9 mouse cellular contexts compared by ENCODE assay signal in genomic region chr5:147726701-147727393, GRCm38 (mm10). TPM values are rescaled to one million over a fixed set of nuclear protein-coding genes. Genes with fewer than 3 reads are reported as not detected.
A peak's percentile ranks its signal among the peaks of the same experiment; 100 is the strongest.
DNase-seq lines count a peak whose midpoint lies in the region; ATAC-seq and TF ChIP-seq lines count a peak whose summit lies in the region.
"Had no signal": no experiment of that assay in that cellular context is flagged by ENCODE, and none has a peak within 500 bp of the region (broad histone marks: within the 10 kb centered on the region; RNA-seq: fewer than 3 reads in every experiment).

No protein-coding gene starts in this region.

- 4% methylated on average over 18 of the region's 18 CpGs for WGBS in heart, embryonic 12.5 days
- WGBS in liver, embryonic 15.5 days (ENCODE audit: insufficient replicate concordance), result 4% methylated on average over 18 of the region's 18 CpGs

- H3ac ChIP-seq in C2C12 (ENCODE audit: control insufficient read depth, insufficient read length, low read depth), result no peak overlapping the region

- no peak overlapping the region for H3K27ac ChIP-seq in heart, embryonic 12.5 days (ENCODE audit: poor library complexity, severe bottlenecking)
- no peak overlapping the region for H3K27ac ChIP-seq in liver, embryonic 15.5 days (replicated peaks)
- H3K27ac ChIP-seq: liver, embryonic 13.5 days had no signal

- H3K79me2 ChIP-seq in C2C12 (ENCODE audit: control insufficient read depth, insufficient read depth), result peaks cover 5% of the 10 kb centered on the region

- no peak for TF ChIP-seq CTCF in C2C12 (IDR thresholded peaks at IDR 0.05; ENCODE audit: control insufficient read depth, insufficient read depth, insufficient read length)

- no peaks in the 10 kb centered on the region for H3K9me3 ChIP-seq in heart, embryonic 12.5 days (replicated peaks)
- H3K9me3 ChIP-seq in liver, embryonic 15.5 days (replicated peaks), result no peaks in the 10 kb centered on the region
- H3K9me3 ChIP-seq: liver, embryonic 13.5 days had no signal

- peaks cover 28% of the 10 kb centered on the region for H3K4me1 ChIP-seq in heart, embryonic 12.5 days (replicated peaks)
- H3K4me1 ChIP-seq in liver, embryonic 15.5 days (replicated peaks), result peaks cover 11% of the 10 kb centered on the region; the same call in 1 of the 2 replicates

- no peak overlapping the region for H3K9ac ChIP-seq in heart, embryonic 12.5 days
- no peak overlapping the region for H3K9ac ChIP-seq in liver, embryonic 15.5 days
- H3K9ac ChIP-seq: liver, embryonic 13.5 days had no signal

- no peaks in the 10 kb centered on the region for H3K36me3 ChIP-seq in C2C12 (ENCODE audit: control insufficient read depth, insufficient read depth)
- H3K36me3 ChIP-seq in heart, embryonic 12.5 days, result no peaks in the 10 kb centered on the region
- H3K36me3 ChIP-seq in liver, embryonic 15.5 days (replicated peaks), result no peaks in the 10 kb centered on the region
- H3K36me3 ChIP-seq: liver, embryonic 13.5 days had no signal

- no peaks in the 10 kb centered on the region for H3K79me3 ChIP-seq in C2C12 (ENCODE audit: low read depth)

- DNase-seq in embryo, embryonic 10.5 days (ENCODE audit: low spot score), result peak; percentile 38
- DNase-seq in embryo, embryonic 10 days (ENCODE audit: low spot score), result no peak
- DNase-seq in thymus, postnatal 14 days, result no peak
- no peak for DNase-seq in spleen, postnatal 14 days (ENCODE audit: low spot score in 2 of 2)
- DNase-seq: liver, embryonic 13.5 days had no signal

- H3K4me2 ChIP-seq in heart, embryonic 12.5 days, result peak overlapping the region; percentile 95
- H3K4me2 ChIP-seq in liver, embryonic 15.5 days, result peak overlapping the region; percentile 55; the same call in 1 of the 2 replicates

- no peak for ATAC-seq in heart, embryonic 12.5 days (ENCODE audit: insufficient number of reproducible peaks, low FRiP score)
- no peak for ATAC-seq in liver, embryonic 15.5 days (ENCODE audit: insufficient read depth)
- no peak for ATAC-seq in monocyte, adult 5-6 weeks (replicated peaks; ENCODE audit: insufficient number of reproducible peaks, low FRiP score, low TSS enrichment, poor library complexity, severe bottlenecking)

- H3K4me3 ChIP-seq in C2C12 (ENCODE audit: insufficient read depth, poor library complexity, severe bottlenecking), result no peak overlapping the region
- H3K4me3 ChIP-seq in heart, embryonic 12.5 days, result peak overlapping the region; percentile 62
- no peak overlapping the region; the same call in 1 of the 2 replicates for H3K4me3 ChIP-seq in liver, embryonic 15.5 days (replicated peaks)

- peaks cover 7% of the 10 kb centered on the region for H3K27me3 ChIP-seq in C2C12 (ENCODE audit: control insufficient read depth, insufficient read depth, insufficient read length)
- peaks cover 61% of the 10 kb centered on the region for H3K27me3 ChIP-seq in heart, embryonic 12.5 days (replicated peaks)
- H3K27me3 ChIP-seq in liver, embryonic 15.5 days, result peaks cover 76% of the 10 kb centered on the region

TF ChIP-seq in C2C12, 6 proteins besides CTCF, POLR2A, EP300 and RAD21:
- peak; percentile 88 for TF ChIP-seq CEBPB (IDR thresholded peaks at IDR 0.05; ENCODE audit: low read depth)
- TF ChIP-seq MYOD1 (IDR thresholded peaks at IDR 0.05; ENCODE audit: control insufficient read depth, insufficient read length, low read depth), result no peak

RNA-seq across cellular contexts. Expression of gene Flt1, which starts 1.0 kb away (rescaled TPM):
- polyA plus RNA-seq in C2C12 (2012; fragmentation: generic; extraction: Trizol), result 2.1 TPM
- polyA plus RNA-seq in heart, embryonic 12.5 days (2016; fragmentation: Nextera tagmentation; extraction: Ambion mirVana), result 27.8 and 30.4 TPM in 2 replicates
- 2.9 and 3.2 TPM in 2 replicates for polyA plus RNA-seq in liver, embryonic 15.5 days (2015; fragmentation: Nextera tagmentation; extraction: Ambion mirVana)
- total RNA-seq in monocyte, adult 5-6 weeks (2017), result 15.4 to 20.2 TPM (median 18.7 TPM) in 3 replicates
